14 mouse cellular contexts compared by ENCODE assay signal in genomic region chr12:91910529-91910928, GRCm38 (mm10).
"Had no signal": no experiment of that assay in that cellular context is flagged by ENCODE, and none has a peak within 500 bp of the region (broad histone marks: within the 10 kb centered on the region; RNA-seq: fewer than 3 reads in every experiment).

No protein-coding gene starts in this region.

- H3K27ac ChIP-seq: intestine, embryonic 15.5 days; limb, embryonic 12.5 days; liver, embryonic 13.5 days; midbrain, embryonic 12.5 days; neural tube, embryonic 13.5 days had no signal

- H3K36me3 ChIP-seq: intestine, embryonic 15.5 days; limb, embryonic 12.5 days; liver, embryonic 13.5 days; midbrain, embryonic 12.5 days; neural tube, embryonic 13.5 days had no signal

- H3K4me2 ChIP-seq: intestine, embryonic 15.5 days; limb, embryonic 12.5 days; liver, embryonic 13.5 days; midbrain, embryonic 12.5 days; neural tube, embryonic 13.5 days had no signal

- H3K4me3 ChIP-seq: intestine, embryonic 15.5 days; limb, embryonic 12.5 days; liver, embryonic 13.5 days; megakaryocyte, embryonic 14.5 days; midbrain, embryonic 12.5 days; neural tube, embryonic 13.5 days had no signal

- H3K9me3 ChIP-seq: intestine, embryonic 15.5 days; liver, embryonic 13.5 days had no signal

- ATAC-seq: intestine, embryonic 15.5 days; liver, postnatal 0 days; midbrain, embryonic 16.5 days had no signal

- H3K4me1 ChIP-seq: intestine, embryonic 15.5 days; limb, embryonic 12.5 days; liver, embryonic 13.5 days; megakaryocyte, embryonic 14.5 days; midbrain, embryonic 12.5 days; neural tube, embryonic 13.5 days had no signal

- H3K9ac ChIP-seq: intestine, embryonic 15.5 days; limb, embryonic 12.5 days; liver, embryonic 13.5 days; liver, postnatal 0 days; midbrain, embryonic 12.5 days; neural tube, embryonic 13.5 days had no signal

- H3K27me3 ChIP-seq: intestine, embryonic 15.5 days; limb, embryonic 12.5 days; liver, embryonic 13.5 days; megakaryocyte, embryonic 14.5 days; midbrain, embryonic 12.5 days; neural tube, embryonic 13.5 days had no signal

- DNase-seq: kidney, adult 18-20 months; kidney, postnatal 10 days; layer of hippocampus, adult 9-11 months; liver; liver, embryonic 13.5 days; liver, postnatal 0 days; retina, postnatal 1 day; thymus, postnatal 36 days had no signal
